Mouse (Mus musculus): ENCODE measurements around the gene Tmprss12.
"Not testable (repeated sequence)": the region's sequence is repeated elsewhere in the genome, so short reads cannot be mapped to it uniquely, and the experiment has no call there.

Gene Tmprss12

DNA sequence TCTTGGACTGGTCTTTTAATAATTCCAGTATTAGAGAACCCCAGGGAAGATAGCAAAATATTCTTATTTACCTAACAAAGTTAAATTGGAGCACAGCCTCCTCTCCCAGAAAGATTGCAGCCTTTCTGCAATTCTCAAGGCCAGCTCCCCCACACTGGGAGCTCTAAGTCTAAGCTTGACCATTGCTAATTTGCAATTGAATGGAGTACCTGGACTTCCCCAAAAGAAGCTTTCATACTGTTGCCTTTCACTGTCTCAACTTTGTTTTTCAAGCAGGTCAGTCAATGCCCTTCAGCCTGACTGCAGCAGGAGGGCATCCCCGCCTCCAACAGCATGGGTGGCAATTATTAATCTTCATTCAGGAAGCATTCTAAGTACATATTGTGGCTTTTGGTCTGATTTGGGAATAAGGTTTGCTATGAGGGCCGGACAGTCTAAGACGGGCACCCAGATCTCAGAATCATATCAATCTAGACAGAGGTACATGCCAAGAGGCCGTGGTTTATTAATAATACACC is 6.8 kb upstream of the Tmprss12 start:
- not testable (repeated sequence) for DNase-seq (ENCODE audit: low spot score in 2 of 2)

DNA sequence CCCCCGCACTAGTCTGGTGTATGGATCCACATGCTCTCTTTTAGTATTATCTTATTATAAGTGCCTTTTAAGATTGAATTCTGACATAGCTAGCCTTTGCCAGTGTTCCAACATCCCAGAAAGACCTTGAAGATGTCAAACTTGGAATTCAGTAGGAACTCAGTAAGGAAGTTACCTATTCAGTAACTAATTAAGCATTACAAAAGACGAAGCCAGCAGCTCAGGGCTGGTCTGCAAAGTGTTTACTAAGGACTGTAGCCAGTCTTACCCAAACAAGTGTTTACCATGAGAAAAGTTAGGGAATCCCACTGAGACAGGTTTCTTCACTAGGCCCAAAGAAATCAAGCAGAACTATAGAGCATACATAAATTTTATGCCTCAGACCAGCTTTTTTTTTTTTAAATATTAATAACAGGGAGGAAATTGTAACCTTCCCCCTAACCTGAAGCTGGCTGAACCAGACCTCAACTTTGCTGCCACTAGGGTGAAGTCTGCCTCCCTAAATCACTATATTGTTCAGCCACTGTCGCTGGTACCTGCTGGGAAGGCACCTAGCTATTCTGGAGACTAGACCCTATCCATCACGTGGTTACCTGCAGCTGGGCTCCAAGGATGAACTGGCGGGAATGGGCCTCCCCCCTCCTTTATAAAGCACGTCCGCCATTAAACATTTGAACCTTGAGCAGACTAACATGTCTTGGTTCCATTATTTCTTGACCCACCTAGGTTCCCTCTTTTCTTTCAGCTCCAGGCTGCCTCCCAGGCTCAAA is 5.7 kb upstream of the Tmprss12 start:
- DNase-seq (ENCODE audit: low spot score in 2 of 2): no peak

DNA sequence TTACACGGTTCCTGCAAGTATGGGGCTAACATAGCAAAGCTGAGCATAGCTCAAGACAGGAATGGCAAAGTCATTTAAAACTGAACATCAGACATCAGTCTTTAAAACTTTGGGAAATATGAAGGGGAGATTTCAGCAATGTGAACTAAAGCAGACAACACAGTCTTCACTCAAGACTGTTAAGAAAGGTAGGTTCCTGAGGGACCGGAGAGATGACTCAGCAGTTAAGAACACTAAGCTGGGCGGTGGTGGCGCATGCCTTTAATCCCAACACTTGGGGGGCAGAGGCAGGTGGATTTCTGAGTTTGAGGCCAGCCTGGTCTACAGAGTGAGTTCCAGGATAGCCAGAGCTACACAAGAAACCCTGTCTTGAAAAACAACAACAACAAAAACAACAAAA is 4.2 kb upstream of the Tmprss12 start:
- no peak for DNase-seq (ENCODE audit: low spot score in 2 of 2)

DNA sequence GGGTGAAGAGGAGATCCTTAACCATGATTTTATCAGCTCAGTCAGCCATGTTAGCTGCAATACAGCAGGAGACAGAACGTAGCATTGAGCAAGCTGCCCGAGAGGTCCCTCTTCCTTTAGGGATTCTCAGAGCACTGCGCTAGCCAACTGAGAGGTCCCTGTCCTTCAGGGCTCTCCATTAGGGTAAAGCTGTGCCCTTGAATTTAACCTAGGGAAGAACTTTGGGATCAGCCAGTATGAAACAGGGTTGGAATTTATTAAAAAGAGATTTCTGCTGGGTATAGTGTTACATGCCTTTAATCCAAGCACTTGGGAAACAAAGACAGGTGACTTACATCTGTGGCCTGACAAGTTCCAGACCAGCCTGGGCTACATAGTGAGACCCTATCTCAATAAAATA is 3.1 kb upstream of the Tmprss12 start:
- no peak for DNase-seq (ENCODE audit: low spot score in 2 of 2)

DNA sequence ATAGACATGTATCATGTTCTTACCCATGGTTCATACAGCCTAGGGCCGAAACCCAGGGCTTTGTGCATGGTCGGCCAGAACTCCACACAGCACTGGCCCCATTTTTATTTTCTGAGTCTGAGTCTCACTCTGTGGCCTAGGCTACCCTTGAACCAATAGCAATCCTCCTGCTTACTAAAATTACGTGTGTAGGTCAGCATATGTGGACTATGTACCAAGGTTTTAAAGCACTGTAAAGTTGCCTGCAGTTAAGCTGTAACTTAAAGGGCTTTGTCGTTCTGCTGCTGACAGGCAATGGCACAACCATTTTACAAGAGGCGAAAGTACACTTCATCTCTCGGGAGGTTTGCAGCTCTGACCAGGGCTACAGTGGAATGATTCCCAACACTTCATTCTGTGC is 8.3 kb downstream of the Tmprss12 start:
- no peak for DNase-seq (ENCODE audit: low spot score in 2 of 2)

DNA sequence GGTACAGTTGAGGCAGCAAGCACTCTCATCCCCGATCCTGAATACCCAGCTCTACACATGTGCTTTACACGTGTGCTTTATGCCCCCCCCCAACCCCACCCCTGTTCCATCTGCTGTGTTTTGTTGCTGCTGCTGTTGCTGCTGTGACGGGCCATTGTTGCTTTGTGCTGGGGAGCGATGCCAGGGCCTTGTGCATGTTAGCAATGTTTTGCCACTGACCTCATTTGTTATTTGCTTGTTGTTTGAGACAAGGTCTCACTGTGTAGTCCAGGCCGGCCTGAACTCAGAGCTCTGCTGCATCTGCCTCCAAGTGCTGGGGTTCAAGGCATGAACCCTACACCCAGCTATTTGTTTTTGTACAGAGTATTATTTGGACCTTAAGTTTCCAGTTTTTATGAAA is 10.2 kb downstream of the Tmprss12 start:
- no peak for DNase-seq (ENCODE audit: low spot score in 2 of 2)

DNA sequence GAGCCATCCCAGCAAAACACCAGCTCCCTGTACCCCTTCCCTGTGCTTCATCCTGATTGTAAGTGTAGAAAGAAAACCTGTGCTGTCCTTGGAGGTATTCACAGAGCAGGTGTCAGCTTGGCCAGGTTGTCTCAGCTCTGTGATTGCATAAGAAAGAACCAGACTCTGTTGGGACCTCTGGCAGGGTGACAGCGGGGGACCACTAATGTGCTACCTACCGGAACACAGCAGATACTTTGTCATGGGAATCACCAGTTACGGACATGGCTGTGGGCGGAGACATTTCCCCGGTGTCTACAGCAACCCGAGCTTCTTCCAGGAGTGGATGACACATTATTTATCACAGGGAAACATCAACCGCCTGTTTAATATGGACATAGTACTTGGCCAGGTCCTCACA is 11.7 kb downstream of the Tmprss12 start:
- DNase-seq (ENCODE audit: low spot score in 2 of 2): no peak

DNA sequence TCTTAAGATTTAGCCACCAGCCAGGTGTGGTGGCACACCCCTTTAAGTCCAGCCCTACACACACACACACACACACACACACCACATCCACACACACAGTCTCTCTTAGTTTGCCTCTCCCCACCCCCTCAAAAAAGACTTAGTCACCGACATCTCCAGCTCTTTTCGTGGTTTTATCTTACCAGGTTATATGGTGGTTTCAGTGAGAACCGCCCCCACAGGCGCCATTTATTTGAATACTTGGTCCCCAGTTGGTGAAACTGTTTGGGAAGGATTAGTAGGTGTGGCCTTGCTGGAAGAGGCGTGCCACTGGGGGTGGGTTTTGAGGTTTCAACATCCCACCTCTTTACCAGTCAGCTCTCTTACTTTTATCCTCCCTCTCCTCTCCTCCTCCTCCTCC is 17.2 kb downstream of the Tmprss12 start:
- DNase-seq (ENCODE audit: low spot score in 2 of 2): no peak

DNA sequence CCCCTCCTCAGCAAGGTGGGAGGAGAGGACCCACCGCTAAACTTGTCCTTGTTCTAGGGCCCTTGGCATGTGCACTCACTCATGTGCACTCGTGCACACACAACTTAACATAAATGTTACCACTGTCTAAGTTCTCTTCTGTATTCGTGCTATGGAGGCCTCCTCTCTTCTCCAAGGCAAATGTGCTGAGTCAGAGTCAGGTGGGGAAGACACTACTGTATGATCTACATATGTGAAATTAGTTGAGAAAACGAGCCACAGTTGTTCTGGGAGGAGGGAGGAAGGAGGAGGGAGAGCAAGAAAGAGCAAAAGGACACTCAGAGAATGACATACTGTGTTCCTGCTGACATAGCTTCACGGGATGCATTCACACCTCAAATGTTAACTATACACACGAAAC is 19.9 kb downstream of the Tmprss12 start:
- DNase-seq (ENCODE audit: low spot score in 2 of 2): no peak

DNA sequence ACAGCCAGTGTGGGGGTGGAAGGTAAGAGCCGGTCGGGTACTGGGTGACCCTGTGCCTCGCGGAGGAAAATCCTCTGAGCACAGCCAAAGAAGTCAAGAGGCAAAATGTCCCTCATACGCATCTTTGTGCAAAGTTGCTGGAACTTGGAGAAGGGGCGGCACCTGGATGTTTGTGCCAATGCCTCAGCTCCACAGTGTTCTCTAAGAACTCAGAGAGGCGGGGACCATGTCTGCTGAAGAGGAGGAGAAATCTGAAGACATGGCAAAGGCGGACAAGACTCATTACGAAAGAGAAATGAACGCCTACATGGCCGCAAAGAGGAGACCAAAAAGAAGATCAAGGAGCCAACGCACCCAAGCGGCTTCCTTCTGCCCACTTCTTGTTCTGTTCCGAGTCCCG is 20.9 kb downstream of the Tmprss12 start:
- DNase-seq (ENCODE audit: low spot score in 2 of 2): no peak

DNA sequence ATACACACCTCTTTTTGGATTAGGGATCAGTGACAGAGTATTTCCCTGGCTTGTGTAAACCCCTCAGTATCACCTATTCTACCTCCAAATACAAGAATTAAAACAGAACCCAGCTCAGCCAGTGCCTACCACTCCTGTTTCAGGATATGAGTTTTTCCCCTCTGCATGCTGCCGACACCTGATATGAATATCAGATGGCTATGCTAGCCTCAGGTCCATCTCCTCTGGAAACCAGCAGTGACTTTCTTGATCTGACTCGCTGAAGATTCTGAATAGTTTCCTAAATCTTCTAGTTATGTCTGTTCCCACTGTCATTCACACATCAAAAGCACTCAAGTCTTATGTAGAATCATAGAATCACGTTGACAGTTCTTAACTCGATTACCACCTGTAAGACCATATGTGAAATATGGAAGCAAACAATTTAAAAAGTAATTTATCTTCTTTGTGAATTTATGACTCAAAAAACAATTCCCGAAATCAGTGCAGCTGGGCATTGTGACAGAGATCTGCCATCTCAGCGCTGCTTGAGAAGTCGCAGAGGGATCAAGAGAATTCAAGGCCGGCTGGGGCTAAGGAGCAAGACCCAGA is 22.9 kb downstream of the Tmprss12 start:
- no peak for DNase-seq (ENCODE audit: low spot score in 2 of 2)

DNA sequence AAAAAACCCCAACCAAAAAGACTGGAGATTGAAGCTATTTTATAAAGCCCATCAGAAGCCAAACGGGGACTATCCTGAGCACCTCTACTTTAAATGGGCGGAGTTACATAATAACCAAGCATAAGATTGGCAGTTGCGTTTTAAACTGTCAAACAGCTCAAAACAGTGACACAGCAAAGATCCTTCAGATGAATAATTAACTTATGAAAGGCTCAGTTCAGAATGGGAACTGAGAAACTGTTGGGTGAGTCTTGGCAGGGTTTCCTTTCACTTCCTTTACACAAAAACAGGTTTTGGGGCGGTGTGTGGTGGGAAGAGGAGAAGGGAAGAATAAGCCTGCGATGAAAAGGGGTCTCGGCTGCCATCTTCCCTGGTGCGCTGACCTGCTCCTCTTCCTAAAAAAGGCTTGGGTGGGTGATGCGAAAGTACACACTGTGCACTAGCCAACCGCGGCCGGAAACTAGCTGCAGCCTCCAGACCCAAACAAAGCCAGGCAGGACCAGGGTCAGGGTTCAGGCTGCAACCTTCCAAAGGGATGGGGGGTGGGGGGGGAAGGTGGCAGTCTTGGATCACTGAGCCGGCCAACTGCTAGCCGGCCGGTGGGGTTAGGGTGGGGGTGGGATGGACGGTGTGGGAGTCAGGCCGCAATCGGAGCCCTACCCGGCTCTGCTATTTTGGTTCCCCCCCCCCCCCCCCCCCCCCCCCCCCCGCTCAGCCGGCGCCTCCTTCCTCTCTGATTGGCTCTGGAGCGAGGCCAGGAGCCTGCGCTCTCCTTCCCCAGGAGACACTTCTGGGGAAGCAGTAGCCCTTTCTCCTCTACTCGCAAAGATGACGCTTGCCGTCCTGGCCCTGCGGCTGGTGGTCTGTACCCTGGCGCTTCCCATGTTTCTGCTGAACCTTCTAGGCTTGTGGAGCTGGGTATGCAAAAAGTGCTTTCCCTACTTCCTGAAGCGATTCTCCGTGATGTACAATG is 23.7 kb downstream of the Tmprss12 start, which contains the start of gene Mettl7a1:
TSS of gene Mettl7a1 (plus strand) at position 122 of the 973 bp plus-strand sequence.
- peak; percentile 29 to 44 for DNase-seq (ENCODE audit: low spot score in 2 of 2)

DNA sequence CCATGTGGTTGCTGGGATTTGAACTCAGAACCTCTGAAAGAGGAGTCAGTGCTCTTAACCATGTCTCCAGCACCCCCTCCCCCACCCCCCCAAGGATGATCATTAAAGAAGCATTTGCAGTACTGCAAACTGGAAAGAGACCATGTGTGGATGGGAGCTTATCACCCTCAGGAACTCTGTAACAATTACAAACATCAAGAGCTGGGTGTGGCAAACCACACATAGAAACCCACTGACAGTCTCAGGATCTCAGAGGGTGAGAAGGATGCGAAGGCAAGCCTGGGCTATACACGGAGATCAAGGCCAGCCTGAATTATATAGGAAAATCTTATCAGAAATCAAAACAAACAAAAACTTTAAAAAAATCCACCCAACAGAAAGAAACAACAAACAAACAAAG is 25.6 kb downstream of the Tmprss12 start:
- DNase-seq (ENCODE audit: low spot score in 2 of 2): no peak

DNA sequence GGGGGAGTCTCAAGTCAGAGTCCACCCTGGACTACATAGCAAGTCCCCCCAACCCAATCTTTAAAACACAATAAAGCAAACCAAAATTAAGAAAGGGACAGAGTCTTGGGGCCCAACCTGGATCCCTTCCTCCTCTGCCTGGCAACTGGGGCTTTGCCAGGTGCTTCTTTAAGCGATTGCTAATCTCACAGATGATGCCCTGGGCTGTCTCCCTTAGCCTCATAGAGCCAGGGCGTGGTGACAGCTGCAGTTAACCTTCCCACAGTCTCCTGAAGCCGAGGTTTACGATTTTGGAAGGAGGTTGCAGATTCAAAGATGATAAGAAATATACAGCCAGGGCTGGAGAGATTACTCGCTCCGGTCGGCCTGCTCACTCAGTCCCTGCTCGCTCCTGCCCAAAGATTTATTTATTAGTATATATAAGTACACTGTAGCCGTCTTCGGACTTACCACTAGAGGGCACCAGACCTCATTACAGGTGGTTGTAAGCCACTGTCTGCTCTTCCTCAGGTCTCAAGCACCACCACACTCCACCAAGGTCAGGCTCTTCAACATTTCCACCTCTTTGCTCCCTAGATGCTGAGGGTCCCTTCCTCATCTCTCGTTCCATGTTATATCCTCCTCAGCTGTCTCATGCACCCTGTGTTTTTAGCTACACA is 26.9 kb downstream of the Tmprss12 start:
- DNase-seq (ENCODE audit: low spot score in 2 of 2): peak; percentile 38 to 43

DNA sequence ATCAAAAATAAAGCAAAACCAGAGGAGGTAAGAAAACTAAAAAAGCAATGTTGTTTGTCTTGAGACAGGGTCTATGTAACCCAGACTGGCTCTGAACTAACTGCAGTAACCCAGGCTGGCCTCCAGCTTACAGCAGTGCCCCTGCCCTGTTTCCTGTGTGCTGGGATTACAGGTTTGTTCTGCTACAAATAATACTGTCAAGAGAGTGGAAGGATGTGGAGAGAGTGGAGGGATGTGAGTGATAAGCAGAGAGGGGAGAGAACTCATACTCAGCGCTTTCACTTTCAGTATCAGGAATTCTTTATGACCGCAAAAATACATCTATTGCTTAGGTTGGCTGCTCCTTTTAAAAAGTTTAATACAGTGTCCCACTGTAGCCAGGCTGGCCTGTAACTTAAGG is 31.7 kb downstream of the Tmprss12 start:
- DNase-seq (ENCODE audit: low spot score in 2 of 2): no peak

DNA sequence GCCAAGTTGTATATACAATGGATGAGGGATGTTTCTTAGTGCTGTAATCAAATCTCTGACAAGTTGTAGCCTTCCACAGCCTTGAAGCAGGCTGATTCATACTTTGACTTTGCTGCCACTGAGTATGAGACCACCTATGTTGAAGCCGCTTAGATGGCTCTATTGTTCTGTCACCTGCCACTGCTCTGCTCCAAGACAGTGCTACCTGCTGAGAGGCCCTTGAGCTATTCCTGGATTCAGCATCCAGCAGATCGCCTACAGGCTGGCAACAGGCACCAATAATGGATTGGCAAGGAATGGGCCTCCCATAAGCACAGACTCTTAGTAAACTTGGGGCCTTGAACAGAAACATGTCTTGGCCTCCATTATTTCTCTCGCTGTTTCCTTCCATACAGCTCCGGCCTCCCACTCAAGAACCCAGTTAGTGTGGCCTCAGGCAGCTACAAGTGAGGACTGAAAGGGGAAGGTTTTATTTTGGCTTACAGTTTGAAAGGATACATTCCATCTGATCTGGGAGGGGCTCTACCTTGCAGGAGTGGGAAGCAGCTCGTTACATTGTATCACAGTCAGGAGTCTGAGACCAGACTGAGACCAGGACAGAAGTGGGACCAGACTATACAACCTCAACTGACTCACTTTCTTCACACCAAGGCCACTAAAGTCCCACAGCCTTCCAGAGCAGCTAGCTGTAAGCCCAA is 34.0 kb downstream of the Tmprss12 start:
- no peak for DNase-seq (ENCODE audit: low spot score in 2 of 2)

DNA sequence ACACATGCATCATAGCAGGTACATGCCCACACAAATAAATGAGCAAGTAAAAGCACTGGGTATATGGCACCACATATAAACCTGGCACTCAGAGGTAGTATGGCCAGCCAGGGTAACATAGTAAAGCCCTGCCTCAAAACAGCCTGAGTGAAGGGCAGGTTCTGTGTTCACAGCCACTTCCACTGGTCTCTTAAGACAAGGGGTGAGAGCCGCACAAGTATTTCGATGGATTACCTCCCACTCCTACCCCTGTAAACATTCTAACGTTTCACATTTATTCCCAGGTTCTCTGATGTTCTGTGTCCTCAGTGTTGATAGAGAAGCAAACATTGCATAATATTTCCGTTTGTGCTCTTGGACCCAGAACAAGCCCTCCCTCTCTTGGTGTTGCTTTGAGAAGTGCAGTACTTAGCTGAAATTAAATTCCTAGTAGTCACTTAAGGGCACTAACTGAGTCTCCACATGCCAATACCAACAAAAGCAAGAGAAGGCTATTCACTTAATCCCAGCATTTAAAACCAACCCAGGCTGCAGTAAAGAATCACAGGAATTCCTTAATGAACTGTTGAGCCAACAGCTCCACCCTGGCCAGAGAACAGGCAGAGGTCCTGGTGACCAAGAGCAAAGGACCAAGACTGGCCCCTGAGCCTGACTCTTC is 37.5 kb downstream of the Tmprss12 start:
- DNase-seq (ENCODE audit: low spot score in 2 of 2): not testable (repeated sequence)

DNA sequence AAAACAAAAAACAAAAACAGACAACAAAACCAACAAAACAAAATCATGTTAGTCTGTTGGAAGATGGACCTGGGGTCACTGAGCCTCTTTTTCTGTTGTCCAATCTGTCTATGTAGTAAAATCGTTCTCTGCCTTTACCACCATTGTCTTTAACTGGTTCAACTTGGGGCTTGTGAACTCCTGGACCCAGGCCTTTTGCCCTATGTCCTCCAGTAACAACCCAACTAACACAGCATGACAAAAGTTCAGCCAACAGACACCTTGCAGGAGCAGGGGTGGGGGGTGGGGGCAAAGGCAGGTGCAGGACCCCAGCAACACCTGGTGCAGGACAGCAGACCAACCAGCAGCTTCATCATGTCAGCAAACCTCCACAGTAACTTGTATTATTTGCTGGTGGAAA is 39.2 kb downstream of the Tmprss12 start:
- DNase-seq (ENCODE audit: low spot score in 2 of 2): no peak

DNA sequence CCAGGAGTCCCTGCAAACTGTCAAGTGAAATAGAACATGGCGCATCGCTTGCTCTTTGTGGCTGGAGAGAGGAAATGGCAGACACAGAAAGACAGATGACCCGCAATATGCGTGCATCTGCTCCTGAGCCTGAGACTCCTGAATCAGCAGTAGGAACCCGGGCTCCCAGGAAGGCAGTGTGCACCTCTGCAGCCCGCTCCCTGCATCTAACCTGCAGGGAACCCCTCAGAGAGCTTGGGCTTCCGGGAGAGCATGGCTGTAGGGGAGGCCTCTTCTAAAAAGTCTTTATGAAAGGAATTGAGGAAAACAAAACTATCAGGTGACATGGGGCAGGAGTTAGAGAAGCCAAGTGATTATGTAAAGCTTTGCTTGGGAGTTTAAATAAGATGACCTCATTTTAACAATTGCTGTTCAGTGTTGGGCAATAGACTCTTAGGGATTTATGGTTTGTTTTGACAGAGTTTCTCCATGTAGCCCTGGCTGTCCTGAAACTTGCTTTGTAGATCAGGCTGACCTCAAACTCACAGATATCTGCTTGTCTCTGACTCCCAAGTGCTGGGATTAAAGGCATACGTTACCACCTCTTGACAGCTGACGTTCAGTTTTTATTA is 39.8 kb downstream of the Tmprss12 start:
- DNase-seq (ENCODE audit: low spot score in 2 of 2): no peak

DNA sequence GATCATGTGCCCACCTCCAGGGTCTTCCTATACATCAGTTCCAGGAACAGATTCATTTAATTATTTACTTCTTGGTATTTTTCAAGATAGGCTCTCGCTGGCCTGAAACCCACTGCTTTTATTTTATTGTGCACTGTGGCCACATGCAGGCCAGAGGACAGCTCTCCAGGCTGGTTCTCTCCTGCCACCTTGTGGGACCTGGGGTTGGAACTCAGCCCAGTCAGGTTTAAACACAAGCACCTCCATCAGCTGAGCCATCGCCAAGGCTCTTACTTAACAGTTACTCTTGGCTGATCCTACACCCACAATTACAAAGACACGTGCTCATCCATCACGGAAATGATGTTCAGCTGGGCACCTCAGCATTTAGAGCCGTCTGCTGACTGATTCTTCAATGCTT is 40.5 kb downstream of the Tmprss12 start:
- no peak for DNase-seq (ENCODE audit: low spot score in 2 of 2)
